Mouse (Mus musculus) left cerebral cortex, postnatal 25 days (tissue): ENCODE measurements around the gene Sptlc2. TPM values are rescaled to one million over a fixed set of nuclear protein-coding genes. Genes with fewer than 3 reads are reported as not detected.

ENCODE experiments used
- DNase-seq, 2 experiments: peaks; one replicate each; pipeline ENCODE4 v3.0.0; 2022; ENCODE audit warnings: low spot score in 2 of 2, mixed read lengths in 1 of 2
- intact Hi-C: fragments of 180-260 bp; cut with DNase I; formaldehyde crosslinking; loops from one replicate; pipeline ENCODE4 v1.15.1; 2025
- total RNA-seq, 2 experiments: library from RNA; stranded (reverse); gene quantifications; 2 replicates each; pipeline ENCODE4 v1.2.3; 2021

Gene Sptlc2
- total RNA-seq, 2 experiments from 2014 or later = 35.3 to 37.9 TPM

DNA sequence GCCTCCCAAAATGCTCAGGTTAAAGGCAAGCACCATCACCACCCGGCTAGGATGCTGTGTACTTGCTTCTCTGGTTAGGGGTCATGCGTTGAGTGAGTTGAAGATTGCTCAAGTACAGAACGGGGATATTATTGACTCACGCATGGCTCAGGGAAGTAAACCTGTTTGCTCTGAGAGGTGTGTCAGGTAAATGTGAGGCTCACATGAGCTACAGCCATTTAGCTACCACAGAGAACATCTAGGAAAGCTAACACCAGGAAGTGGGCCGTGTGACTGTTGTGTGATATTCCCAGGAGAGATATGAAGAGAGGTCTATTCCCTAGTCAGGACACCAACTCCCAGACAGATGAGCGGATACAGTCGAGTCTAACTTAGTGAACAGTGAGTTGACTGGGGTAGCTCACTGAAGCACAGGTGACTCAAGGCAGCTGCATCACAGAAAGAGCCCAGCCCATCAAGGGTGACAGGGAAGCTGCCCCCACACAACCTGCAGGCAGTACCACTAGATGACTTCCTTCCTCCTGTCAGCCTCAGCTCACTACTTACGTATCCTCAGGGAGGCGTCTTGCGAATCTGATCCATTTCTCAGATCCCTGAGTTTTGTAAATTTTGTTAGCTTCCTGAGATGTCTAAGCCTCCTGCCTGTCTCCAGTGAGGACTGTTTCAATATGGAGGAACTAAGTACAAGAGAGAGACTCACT, 11.1 kb upstream of the Sptlc2 start:
- DNase-seq = no peak

DNA sequence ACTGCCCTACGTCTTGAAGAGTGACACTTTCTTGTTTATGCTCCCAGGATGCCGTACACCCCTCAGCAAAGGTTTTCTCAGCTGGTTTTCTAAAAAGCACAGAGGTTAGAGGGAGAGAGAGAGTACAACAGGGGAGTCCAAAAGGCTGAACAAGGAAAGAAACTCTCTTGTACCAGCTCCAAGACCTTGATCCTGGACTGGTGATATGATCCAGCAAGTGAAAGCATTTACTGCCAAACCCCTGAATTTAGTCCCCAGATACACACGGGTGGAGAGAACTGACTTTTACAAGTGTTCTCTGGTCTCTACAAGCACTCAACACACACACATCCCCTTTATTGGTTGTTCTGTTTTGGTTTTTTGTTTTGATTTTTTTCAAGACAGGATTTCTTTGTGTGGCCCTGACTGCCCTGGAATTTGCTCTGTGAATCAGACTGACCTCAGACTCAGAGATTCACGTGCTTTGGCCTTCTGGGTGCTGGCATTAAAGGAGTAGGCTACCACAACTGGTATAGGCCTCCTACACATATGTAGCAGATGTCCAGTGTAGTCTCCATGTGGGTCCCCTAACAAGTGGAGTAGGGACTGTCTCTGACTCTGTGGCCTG, 9.8 kb upstream of the Sptlc2 start:
- intact Hi-C loops = no loop called here
- no peak for DNase-seq

More for the DNA sequence above, 11.1 kb upstream of the Sptlc2 start:
- intact Hi-C loops = no loop called here

DNA sequence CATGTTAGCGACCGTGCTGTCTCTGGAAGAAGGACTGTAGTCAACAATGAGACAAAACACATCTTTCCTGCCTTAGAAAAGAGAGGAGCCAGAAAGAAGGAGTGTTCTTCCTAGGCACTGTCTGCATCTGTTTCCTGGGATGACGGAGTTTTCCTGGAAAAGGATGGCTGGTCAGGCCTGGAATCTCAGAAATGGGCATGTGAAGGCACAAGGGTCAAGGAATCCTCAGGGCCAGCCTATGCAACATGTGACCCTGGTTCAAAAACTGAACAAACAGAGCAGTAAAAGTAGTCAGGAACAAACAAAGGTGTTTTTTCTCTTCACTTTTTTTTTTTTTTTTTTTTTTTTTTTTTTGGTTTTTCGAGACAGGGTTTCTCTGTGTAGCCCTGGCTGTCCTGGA, 9.0 kb upstream of the Sptlc2 start:
- intact Hi-C loops = no loop called here
- DNase-seq = no peak

DNA sequence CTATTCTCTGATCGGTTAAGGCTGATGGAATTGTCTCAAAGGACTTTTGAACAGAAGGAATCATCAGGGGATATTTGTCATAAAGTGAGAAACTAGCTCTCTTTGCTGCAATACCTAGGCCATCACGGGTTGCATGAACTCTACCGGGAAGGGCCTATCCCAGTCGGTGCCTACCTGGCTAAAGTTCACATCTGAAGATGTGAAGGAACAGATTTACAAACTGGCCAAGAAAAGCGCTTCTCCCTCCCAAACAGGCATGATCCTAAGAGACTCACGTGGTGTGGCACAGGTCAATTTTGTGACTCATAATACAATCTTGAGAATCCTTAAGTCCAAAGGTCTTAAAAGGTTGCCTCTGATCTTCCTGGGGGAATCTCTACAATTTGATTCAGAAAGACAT, 6.2 kb upstream of the Sptlc2 start:
- intact Hi-C loops = no loop called here
- DNase-seq = no peak

DNA sequence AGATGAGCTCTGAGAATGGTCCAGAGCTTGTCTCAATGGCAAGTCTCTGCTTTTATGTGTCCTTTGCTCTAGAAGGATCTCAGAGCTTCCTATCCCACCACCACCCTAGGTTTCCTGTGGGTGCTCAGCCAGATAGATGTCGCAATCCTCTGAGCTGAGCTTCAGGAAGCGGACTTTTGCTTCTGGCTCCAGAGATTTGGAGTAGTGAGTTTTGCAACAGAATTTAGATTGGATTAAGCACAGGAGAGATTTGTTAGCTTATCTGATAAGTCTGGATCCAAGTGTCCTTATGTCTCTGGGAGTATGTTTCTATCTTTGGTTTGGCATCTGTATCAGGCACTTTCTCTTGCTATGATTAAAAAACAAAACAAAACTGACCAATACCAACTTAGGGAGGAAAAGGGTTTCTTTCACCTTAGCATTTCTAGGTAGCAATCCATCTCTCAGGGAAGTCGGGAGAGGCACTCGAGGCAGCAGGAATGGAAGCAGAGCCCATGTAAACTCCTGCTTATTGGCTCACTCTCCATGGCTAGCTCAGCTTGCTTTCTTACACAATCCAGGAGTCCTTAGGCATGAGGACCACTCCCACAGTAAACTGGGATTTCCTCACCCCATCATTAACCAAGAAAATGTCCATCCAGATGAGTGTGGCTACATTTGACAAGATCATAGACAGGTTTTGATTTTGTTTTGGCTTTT, 5.4 kb upstream of the Sptlc2 start:
- DNase-seq = no peak
- intact Hi-C loops = no loop called here

DNA sequence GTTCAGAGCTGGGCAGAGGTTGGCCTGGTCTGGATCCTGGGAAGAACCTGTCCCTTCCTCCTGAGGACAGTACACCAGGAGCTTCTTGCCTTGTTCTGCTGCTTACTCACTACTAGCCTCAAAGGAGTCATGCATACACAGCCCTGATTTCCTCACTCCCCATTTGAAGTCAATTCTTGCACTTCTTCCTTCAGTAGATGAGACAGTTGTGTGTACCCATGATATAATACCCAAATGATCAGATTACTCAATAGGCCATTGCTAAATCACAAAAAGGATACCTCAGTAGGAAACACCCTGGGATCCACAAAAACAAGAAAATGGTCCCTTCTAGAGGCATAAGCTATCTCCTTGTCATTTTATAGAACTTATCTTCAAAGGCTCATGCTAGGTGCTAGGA, 3.2 kb upstream of the Sptlc2 start:
- no peak for DNase-seq
- intact Hi-C loops = no loop called here

DNA sequence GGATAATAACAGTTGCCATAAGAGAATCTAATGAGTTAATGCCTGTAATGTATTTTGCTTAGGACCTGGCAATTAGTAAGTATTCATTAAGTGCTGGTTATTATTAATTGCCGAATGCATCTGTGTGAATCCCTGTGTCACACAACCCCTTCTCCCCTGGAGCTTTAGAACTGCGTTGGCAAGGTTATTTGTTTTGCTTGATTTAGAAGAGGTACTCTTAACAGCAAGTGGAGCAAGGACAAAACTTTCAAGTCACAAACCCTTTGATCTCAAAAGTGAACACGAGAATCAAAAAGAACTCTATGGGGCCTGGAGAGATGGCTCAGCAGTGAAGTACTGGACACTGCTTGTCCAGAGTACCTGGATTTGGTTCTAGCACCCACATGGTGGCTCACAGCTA, 1.1 kb upstream of the Sptlc2 start:
- no peak for DNase-seq
- intact Hi-C loops = loop anchor here (2.0 kb wide), 1 partner anchor 22 kb away; no protein-coding TSS in a partner anchor

DNA sequence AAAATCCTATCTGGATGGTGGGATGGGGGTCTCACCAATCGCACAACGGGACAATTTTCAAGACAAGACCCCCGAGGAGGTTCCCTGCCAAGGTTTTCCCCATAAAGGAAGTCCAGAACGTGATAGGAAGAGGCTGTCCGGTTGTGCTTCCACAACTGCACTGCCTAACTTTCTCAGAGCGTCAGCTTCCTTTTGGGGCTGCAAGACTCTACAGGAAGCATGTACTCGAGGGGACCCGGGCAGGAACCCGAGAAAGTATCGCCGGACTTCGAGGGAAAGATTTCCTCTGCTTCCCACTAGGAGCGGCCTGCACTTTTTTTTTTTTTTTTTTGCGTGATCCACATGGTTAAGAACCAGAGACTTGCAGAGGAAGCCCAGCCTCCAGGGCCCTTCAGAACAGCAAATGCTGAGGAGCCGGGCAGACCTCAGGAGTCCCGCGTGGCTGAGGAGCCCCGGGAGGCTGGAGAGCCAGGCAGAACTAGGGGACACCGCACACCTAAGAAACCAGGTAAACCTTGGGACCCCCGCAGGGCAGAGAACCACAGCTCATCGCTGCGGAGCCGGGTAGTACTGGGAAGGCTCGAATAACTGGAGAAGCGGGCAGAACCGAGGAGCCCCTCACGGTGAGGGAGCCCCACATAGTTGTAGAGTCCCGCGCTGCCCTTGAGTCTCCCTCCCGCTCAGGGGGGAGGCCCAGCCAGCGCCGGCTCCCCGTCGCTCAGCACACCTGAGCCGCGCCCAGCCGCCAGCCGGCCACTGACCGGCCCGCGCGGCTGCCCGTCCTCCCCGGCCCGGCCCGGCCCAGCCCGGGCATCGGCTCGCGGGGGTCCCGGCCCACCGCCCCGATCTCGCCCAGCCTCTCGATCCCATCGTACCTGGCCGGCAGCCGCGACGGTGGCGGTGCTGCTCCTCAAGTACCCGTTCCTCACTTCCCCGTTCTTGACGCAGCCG, 709 bp downstream of the Sptlc2 start:
- intact Hi-C loops = loop anchor here (1.0 to 2.0 kb wide), 2 partner anchors 23 to 85 kb away; partner anchors contain the start of gene Snw1
- DNase-seq = peak; percentile 22 to 37

DNA sequence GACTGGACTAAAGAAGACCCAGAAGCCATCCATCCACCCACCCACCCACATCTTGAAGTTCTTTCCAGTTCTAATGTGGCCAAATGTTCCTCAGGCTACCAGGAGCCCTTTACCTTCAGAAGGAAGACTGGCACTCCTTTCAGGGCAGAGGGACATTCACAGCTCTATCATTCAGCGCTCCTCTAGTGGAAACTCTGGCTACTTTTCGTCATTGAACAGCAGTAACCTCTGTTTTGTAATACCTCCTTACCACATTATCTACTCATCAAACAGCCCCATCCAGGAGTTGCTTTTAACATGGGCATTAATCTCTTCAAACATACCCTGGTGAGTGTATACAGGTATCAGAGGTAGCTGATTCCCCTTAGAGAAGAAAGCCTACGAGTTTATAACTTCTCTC, 3.1 kb downstream of the Sptlc2 start:
- intact Hi-C loops = no loop called here
- no peak for DNase-seq

DNA sequence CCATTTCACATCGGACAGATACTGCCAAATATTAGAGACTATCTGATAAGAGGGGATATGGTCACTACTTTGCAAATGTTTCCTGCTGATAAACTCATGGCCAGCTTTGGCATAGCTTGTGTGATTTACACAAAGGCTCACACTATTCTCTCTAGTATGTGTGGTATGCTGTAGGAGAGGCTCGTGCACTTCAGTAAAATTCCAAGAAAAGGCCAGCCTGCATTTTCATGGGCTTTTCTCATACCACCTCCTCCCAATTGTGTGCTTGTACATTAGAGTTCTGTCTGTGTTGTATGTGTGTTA, 6.8 kb downstream of the Sptlc2 start:
- intact Hi-C loops = no loop called here
- DNase-seq = no peak

DNA sequence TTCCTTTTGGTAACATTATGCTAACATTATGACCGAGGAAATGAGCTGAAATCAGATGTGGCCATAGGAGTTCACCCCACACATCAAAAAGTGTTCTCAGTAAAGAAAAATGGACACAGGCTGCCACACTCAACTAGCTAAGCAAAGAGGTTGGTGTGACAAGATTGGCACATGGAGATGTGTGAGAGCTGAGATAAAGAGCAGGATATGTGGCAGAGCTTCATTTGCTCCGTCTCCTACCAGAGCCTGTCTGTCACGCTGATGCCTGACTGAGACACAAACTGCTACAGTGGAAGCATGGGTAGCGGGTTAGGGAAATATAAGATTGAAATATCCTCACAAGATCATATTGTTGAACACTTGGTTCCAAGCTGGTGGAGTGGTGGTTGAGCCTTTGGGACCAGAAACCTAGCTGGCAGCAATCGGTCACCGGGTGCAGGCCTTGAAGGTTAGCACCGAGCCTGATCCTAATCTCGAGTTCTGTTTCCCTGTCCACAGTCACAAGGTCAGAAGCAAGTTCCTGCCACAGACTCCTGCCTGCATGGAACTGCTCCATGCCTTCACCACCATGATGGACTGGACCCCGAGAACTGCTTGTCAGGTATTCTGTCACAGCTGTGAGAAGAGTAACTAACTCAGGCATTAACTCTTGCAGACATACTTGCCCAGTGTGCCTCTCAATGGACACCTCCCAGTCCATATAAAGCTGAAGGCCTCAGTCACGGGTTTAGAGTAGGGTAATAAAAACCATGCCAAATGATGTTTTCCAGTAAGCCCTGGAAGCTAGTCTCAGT, 7.4 kb downstream of the Sptlc2 start:
- no peak for DNase-seq
- intact Hi-C loops = no loop called here

DNA sequence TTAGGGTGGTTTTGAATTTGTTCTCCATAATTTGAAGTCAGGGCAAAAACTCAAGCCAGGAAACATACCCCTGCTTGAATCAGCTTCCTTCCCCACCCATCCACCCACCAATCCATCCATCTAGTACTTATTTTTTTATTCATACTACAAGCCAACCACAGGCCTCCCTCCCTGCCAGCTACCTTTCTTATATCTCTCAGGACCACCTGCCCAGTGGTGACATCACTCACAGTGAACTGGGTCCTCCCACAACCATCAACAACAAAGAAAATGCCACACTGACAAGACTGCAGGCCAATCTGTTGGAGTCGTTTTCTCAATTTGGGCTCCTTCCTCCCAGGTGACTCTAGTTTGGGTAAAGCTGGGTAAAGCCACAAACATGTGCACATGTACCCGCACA, 8.7 kb downstream of the Sptlc2 start:
- intact Hi-C loops = no loop called here
- DNase-seq = no peak

DNA sequence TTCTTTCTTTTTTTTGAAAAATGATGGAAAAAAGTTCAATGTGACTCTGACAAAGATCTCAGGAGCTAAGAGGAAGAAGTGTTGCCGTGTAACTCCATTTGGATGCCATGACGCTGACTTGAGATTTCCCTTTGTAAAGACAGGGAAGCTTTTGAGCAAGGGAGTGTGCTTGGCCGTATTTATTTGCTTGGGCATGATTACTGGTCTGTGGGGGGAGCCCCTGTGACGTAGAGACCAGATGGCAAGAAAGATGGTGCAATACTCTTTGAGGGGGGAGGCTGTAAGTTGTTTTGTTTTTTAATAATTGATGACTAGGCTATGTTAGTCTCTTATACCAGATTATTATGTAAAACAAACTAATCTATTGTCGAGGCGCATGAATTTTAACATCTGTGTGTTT, 14.0 kb downstream of the Sptlc2 start:
- intact Hi-C loops = no loop called here
- DNase-seq = no peak

DNA sequence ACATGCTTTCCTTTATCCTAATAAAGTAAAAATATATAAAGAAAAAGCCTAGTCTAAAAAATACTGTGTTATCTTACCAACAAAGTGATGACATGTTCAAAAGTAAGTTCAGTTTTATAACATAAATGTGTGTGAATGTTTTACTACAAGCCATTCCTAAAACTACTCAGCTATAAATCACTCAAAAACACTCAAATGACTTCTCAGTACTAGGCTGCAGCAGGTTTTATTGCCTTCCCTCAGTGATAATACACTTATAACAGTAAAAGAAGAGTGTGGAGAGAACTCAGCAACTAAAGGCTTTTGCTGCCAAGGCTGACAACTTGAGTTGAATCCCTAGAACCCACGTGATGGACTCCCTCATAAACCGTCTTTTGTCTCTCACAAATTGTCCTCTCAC, 18.8 kb downstream of the Sptlc2 start:
- DNase-seq = no peak
- intact Hi-C loops = no loop called here

DNA sequence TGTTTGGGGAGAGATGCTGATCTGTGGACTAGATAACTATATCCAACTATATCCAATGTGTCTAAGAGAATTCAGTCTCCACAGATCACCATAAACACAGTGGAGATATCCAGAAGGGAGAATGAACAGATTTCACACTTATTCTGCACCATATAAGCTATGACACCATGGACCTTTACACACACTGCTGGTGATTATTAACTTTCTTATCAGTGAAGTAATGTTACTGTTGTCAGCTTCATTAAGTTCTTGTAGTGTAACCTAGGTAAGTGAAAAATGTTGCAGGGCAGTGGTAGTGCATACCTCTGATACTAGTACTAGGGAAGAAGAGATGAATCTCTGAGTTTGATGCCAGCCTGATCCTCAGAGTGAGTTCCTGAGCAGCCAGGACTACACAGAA, 20.1 kb downstream of the Sptlc2 start:
- DNase-seq = no peak
- intact Hi-C loops = no loop called here

DNA sequence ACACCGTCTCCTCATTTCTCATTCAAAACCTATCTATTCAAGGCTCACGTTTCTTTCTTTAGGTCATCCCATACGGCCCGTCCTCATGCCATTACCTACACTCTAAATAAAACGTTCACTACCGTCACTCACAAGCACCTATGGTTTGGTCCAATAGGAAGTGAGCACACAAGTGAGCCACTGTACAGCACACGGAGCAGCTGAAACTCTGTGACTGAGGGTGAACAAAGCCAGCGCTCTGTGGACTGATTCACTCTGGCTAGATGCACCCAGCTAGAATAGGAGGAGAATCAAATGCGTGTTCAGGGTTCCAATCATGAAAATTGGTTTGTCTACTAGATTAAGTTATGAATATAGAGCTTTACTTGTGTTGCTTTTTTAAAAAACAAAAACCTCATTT, 22.5 kb downstream of the Sptlc2 start:
- peak in 1 of 2 experiments; percentile 10 for DNase-seq
- intact Hi-C loops = no loop called here

DNA sequence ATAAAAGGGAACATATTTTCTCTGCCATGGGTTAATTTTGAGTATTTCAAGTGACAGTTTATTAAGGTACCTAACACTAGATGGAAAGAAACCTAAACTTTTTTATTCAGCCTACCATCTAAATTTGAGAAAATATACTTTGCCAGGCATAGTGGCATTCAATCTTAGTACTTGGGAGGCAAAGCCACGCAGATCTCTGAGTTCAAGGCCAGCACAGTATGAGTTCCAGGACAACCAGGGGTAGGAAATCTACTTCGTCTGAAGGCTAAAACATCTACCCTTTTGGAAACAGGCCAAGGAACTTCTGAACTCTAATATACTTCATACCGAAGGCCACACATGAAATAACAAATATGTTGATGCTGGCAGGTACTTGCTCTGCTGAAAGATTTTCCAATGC, 26.0 kb downstream of the Sptlc2 start:
- intact Hi-C loops = no loop called here
- DNase-seq = no peak

DNA sequence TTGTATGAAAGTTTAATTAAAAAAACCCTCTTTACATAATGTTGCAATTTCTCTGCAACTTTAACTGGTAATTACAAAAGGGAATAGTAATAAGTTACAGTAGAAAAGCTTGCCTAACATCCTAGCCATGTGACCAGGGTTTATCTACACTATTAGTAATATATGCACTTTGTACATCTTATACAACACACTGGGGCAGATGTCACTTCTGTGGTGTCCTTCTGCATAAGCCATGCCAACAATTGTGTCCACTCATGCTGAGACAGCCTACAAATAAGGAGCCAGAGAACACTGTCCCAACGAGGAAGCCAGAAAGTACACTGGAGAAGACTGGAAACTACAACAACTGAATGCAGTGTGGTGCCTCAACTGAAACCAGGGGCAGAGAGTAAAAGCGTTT, 40.1 kb downstream of the Sptlc2 start:
- intact Hi-C loops = no loop called here
- DNase-seq = no peak

DNA sequence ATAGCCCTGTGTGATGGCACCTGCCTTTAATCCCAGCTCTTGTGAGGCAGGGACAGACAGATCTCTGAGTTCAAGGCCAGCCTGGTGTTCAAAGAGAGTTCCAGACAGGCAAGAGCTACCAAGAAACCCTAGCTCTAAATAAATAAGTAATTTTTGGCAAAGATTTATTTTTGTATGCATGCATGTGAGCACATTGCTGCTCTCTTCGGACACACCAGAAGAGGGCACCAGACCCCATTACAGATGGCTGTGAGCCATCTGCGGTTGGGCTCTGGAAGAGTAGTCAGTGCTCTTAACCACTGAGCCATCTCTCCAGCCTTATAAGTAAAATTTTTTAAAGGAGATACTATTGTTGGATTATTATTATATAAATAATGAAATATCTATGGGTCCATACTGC, 40.6 kb downstream of the Sptlc2 start:
- DNase-seq = no peak
- intact Hi-C loops = no loop called here
